Mouse (Mus musculus): ENCODE data around the gene Aldh4a1.

DNA sequence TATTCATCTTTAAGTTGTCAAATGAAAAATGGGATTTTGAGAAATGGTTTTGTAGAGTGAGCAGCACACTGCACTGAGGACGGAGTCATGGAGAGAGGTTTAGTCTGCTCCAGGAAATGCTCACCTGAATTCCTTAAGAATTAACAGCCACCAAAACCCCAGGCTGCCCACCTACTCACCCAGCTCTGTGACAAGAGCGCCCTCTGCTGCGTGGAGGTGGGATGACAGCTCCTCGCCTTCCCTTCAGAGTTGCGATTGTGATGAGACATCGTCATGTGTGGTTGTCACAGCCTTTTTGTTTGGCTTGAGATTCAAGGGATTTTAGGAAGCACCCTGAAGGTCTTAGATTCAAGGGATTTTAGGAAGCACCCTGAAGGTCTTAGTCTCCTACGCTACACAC, 13.7 kb downstream of the Aldh4a1 start:
- TF ChIP-seq USF1 (IDR thresholded peaks at IDR 0.05; ENCODE audit: low read depth) (no peak), E2F4 (IDR thresholded peaks at IDR 0.05; ENCODE audit: insufficient read depth) (no peak), TCF12 (IDR thresholded peaks at IDR 0.05; ENCODE audit: insufficient read depth, poor library complexity, severe bottlenecking) (no peak), MAX (IDR thresholded peaks at IDR 0.05; ENCODE audit: low read depth) (no peak), MYOG (IDR thresholded peaks at IDR 0.05; ENCODE audit: control insufficient read depth in 1 of 3, insufficient read depth in 1 of 3, insufficient read length in 2 of 3, low read depth in 2 of 3) (no peak), POLR2A (IDR thresholded peaks at IDR 0.05; ENCODE audit: insufficient read length, low read depth) (no peak), MYOD1 (IDR thresholded peaks at IDR 0.05; ENCODE audit: control insufficient read depth in 1 of 3, insufficient read length in 2 of 3, low read depth in 2 of 3) (no peak), POLR2AphosphoS2 (IDR thresholded peaks at IDR 0.05; ENCODE audit: insufficient read length, low read depth) (no peak), CEBPB (IDR thresholded peaks at IDR 0.05; ENCODE audit: insufficient read depth, poor library complexity, severe bottlenecking) (no peak), TCF3 (IDR thresholded peaks at IDR 0.05; ENCODE audit: insufficient read length, low read depth) (no peak)
